Mouse (Mus musculus) olfactory bulb, adult 2 months (tissue): ENCODE results near the gene Col9a2. TPM values are rescaled to one million over a fixed set of nuclear protein-coding genes. Genes with fewer than 3 reads are reported as not detected.
A peak's percentile ranks its signal among the peaks of the same experiment; 100 is the strongest.

ENCODE experiments used
- H3K27ac ChIP-seq: fragments of 200-500 bp; 2 replicates; pipeline ENCODE4 v1.5.1; 2012; ENCODE audit warnings: low read depth, low read length; ENCODE audit not compliant: insufficient read depth
- H3K4me1 ChIP-seq: fragments of 200-500 bp; 2 replicates; pipeline ENCODE4 v1.6.1; 2012; ENCODE audit warnings: low read length; ENCODE audit not compliant: control insufficient read depth, insufficient read depth
- H3K4me3 ChIP-seq: fragments of 200-500 bp; 2 replicates; pipeline ENCODE4 v1.5.1; 2012; ENCODE audit warnings: mild to moderate bottlenecking, low read depth, low read length, moderate library complexity; ENCODE audit not compliant: insufficient read depth
- CTCF ChIP-seq: fragments of 200-500 bp; IDR thresholded peaks from 2 replicates; pipeline ENCODE4 v1.5.1; 2012; ENCODE audit warnings: low read depth, mild to moderate bottlenecking, low read length, moderate library complexity; ENCODE audit not compliant: insufficient read depth
- POLR2A ChIP-seq: fragments of 200-500 bp; IDR thresholded peaks from 2 replicates; pipeline ENCODE4 v1.6.1; 2012; ENCODE audit warnings: mild to moderate bottlenecking, low read depth, low read length, moderate library complexity; ENCODE audit not compliant: insufficient read depth
- WGBS: fragments of 180-500 bp; shearing (Covaris S2); methylation state at CpG from one replicate; pipeline ENCODE4 v1.1.7; 2018; 5-methylcytosine and 5-hydroxymethylcytosine counted together
- polyA plus RNA-seq: library from polyadenylated mRNA; stranded (reverse); fragments of >200 nt; gene quantifications from 2 replicates; pipeline ENCODE4 v1.2.4, GENCODE M21; 2012; ENCODE audit warnings: low replicate concordance; ENCODE audit not compliant: missing spikeins, insufficient read depth, insufficient read length

The Col9a2 gene
- polyA plus RNA-seq, 1 experiment, result not detected

- no peaks in the 10 kb centered on the region for H3K4me1 ChIP-seq
- WGBS, result 73% methylated on average over 4 of the region's 4 CpGs
- TF ChIP-seq CTCF (no peak), POLR2A (no peak)
- no peak overlapping the region for H3K4me3 ChIP-seq
- no peak overlapping the region for H3K27ac ChIP-seq
Measured at GRCm38 (mm10) chr4:121031440-121031839, 7.7 kb upstream of the Col9a2 start.

GRCm38 (mm10) chr4:121033006-121033405 is 6.2 kb upstream of the Col9a2 start:
- Histone ChIP-seq H3K27ac (no peak overlapping the region), H3K4me3 (no peak overlapping the region), H3K4me1 (no peaks in the 10 kb centered on the region)
- 77% methylated on average over 2 of the region's 2 CpGs for WGBS
- TF ChIP-seq CTCF (no peak), POLR2A (no peak)

GRCm38 (mm10) chr4:121040323-121040722 is 1.1 kb downstream of the Col9a2 start:
- TF ChIP-seq POLR2A, result no peak
- no peak for TF ChIP-seq CTCF
- Histone ChIP-seq H3K27ac (no peak overlapping the region), H3K4me3 (no peak overlapping the region), H3K4me1 (peaks cover 16% of the 10 kb centered on the region)
- WGBS, result 67% methylated on average over 14 of the region's 14 CpGs

- Histone ChIP-seq H3K4me3 (no peak overlapping the region), H3K27ac (no peak overlapping the region), H3K4me1 (peaks cover 16% of the 10 kb centered on the region)
- 16% methylated on average over 18 of the region's 18 CpGs for WGBS
- no peak for TF ChIP-seq POLR2A
- peak; percentile 81; the same call in 1 of the 2 replicates for TF ChIP-seq CTCF
Measured at GRCm38 (mm10) chr4:121040897-121041671, 1.9 kb downstream of the Col9a2 start.

GRCm38 (mm10) chr4:121042472-121042871 is 3.3 kb downstream of the Col9a2 start:
- Histone ChIP-seq H3K4me1 (peaks cover 16% of the 10 kb centered on the region), H3K4me3 (no peak overlapping the region)
- TF ChIP-seq POLR2A (no peak), CTCF (no peak)

GRCm38 (mm10) chr4:121042946-121043345 is 3.8 kb downstream of the Col9a2 start:
- TF ChIP-seq CTCF (no peak), POLR2A (no peak)
- peaks cover 16% of the 10 kb centered on the region for H3K4me1 ChIP-seq
- H3K27ac ChIP-seq, result no peak overlapping the region
- no peak overlapping the region for H3K4me3 ChIP-seq
- WGBS, result 72% methylated on average over 3 of the region's 3 CpGs

More at GRCm38 (mm10) chr4:121042472-121042871, 3.3 kb downstream of the Col9a2 start:
- 86% methylated on average over 5 of the region's 5 CpGs for WGBS
- no peak overlapping the region for H3K27ac ChIP-seq

GRCm38 (mm10) chr4:121051863-121052262 is 12.7 kb downstream of the Col9a2 start:
- WGBS, result 63% methylated on average over 4 of the region's 4 CpGs
- peaks cover 14% of the 10 kb centered on the region; the same call in 1 of the 2 replicates for H3K4me1 ChIP-seq
- no peak overlapping the region for H3K27ac ChIP-seq
- no peak overlapping the region for H3K4me3 ChIP-seq
- no peak for TF ChIP-seq POLR2A
- no peak for TF ChIP-seq CTCF

- 31% methylated on average over 35 of the region's 35 CpGs for WGBS
- TF ChIP-seq POLR2A (no peak), CTCF (no peak)
- H3K27ac ChIP-seq, result no peak overlapping the region
- peaks cover 14% of the 10 kb centered on the region; the same call in 1 of the 2 replicates for H3K4me1 ChIP-seq
- H3K4me3 ChIP-seq, result peak overlapping the region; percentile 40
Measured at GRCm38 (mm10) chr4:121052454-121053323, 13.5 kb downstream of the Col9a2 start.

- WGBS, result 55% methylated on average over 3 of the region's 3 CpGs
- Histone ChIP-seq H3K4me1 (peaks cover 14% of the 10 kb centered on the region; the same call in 1 of the 2 replicates), H3K4me3 (no peak overlapping the region), H3K27ac (no peak overlapping the region)
- TF ChIP-seq CTCF, result no peak
- no peak for TF ChIP-seq POLR2A
Measured at GRCm38 (mm10) chr4:121056342-121056741, 17.2 kb downstream of the Col9a2 start.
